Comparison of ENCODE assay signal across 20 mouse cellular contexts in the genomic region with DNA sequence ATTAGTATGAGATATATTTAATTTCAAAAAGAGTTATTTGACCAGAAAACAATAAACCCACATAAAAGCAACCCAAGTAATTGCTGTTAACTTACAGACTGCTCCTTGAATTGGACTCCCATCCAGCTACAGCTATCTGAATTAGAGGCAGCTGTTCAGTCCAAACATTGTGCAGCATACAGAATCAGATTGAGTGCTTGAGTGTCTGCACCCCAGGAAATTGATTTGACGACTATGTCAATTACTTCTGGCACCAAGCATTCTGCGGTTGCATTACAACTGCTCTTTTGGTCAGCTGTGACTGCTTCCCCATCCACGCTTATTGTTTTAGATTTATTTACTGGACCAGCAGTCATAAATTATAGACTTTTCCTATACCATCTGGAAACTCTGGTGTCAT.
DNase-seq lines count a peak whose midpoint lies in the region; ATAC-seq and TF ChIP-seq lines count a peak whose summit lies in the region.
"Had no signal": no experiment of that assay in that cellular context is flagged by ENCODE, and none has a peak within 500 bp of the region (broad histone marks: within the 10 kb centered on the region; RNA-seq: fewer than 3 reads in every experiment).

No protein-coding gene starts in this region.

- TF ChIP-seq POLR2A in brain, embryonic 14.5 days (IDR thresholded peaks at IDR 0.05; ENCODE audit: borderline replicate concordance, extremely low read depth, insufficient read depth, insufficient read length, poor library complexity, severe bottlenecking), result no peak

- no peak overlapping the region for H3K4me2 ChIP-seq in embryonic facial prominence, embryonic 11.5 days (ENCODE audit: low read depth, low read length)
- H3K4me2 ChIP-seq in hindbrain, embryonic 14.5 days (replicated peaks), result no peak overlapping the region
- H3K4me2 ChIP-seq in hindbrain, embryonic 16.5 days (ENCODE audit: low read length), result no peak overlapping the region
- no peak overlapping the region for H3K4me2 ChIP-seq in neural tube, embryonic 13.5 days
- H3K4me2 ChIP-seq: heart, embryonic 11.5 days; lung, embryonic 14.5 days had no signal

- H3K36me3 ChIP-seq in embryonic facial prominence, embryonic 11.5 days (replicated peaks; ENCODE audit: control insufficient read depth, insufficient read depth, low read depth, low read length), result no peaks in the 10 kb centered on the region
- no peaks in the 10 kb centered on the region for H3K36me3 ChIP-seq in embryonic facial prominence, embryonic 10.5 days (replicated peaks)
- no peaks in the 10 kb centered on the region for H3K36me3 ChIP-seq in hindbrain, embryonic 14.5 days (replicated peaks; ENCODE audit: control insufficient read depth, insufficient read depth)
- no peaks in the 10 kb centered on the region for H3K36me3 ChIP-seq in hindbrain, embryonic 16.5 days (ENCODE audit: control insufficient read depth, insufficient read depth, low read length)
- no peaks in the 10 kb centered on the region for H3K36me3 ChIP-seq in neural tube, embryonic 13.5 days
- H3K36me3 ChIP-seq: forebrain, embryonic 10.5 days had no signal

- H3K27me3 ChIP-seq in embryonic facial prominence, embryonic 11.5 days (ENCODE audit: control insufficient read depth, insufficient read depth, low read length), result no peaks in the 10 kb centered on the region
- no peaks in the 10 kb centered on the region for H3K27me3 ChIP-seq in embryonic facial prominence, embryonic 10.5 days (replicated peaks; ENCODE audit: low read depth, poor library complexity, severe bottlenecking)
- no peaks in the 10 kb centered on the region for H3K27me3 ChIP-seq in hindbrain, embryonic 14.5 days (ENCODE audit: control insufficient read depth, insufficient read depth, low read length)
- no peaks in the 10 kb centered on the region for H3K27me3 ChIP-seq in hindbrain, embryonic 16.5 days (replicated peaks; ENCODE audit: control insufficient read depth, insufficient read depth, low read length)
- no peaks in the 10 kb centered on the region for H3K27me3 ChIP-seq in neural tube, embryonic 13.5 days

- H3K4me1 ChIP-seq in embryonic facial prominence, embryonic 11.5 days (ENCODE audit: control insufficient read depth, insufficient read depth, low read length), result no peaks in the 10 kb centered on the region
- no peaks in the 10 kb centered on the region for H3K4me1 ChIP-seq in embryonic facial prominence, embryonic 10.5 days
- no peaks in the 10 kb centered on the region for H3K4me1 ChIP-seq in hindbrain, embryonic 14.5 days (replicated peaks; ENCODE audit: control insufficient read depth, insufficient read depth, low read length)
- H3K4me1 ChIP-seq in hindbrain, embryonic 16.5 days (ENCODE audit: control insufficient read depth, insufficient read depth, low read depth, low read length), result no peaks in the 10 kb centered on the region
- H3K4me1 ChIP-seq in neural tube, embryonic 13.5 days (replicated peaks), result no peaks in the 10 kb centered on the region
- H3K4me1 ChIP-seq: forebrain, embryonic 10.5 days had no signal

- TF ChIP-seq CTCF in brain, embryonic 14.5 days (IDR thresholded peaks at IDR 0.05; ENCODE audit: borderline replicate concordance, extremely low read depth, insufficient read depth, insufficient read length), result no peak

- H3K9me3 ChIP-seq in embryonic facial prominence, embryonic 11.5 days (replicated peaks; ENCODE audit: control insufficient read depth, low read length), result no peaks in the 10 kb centered on the region
- no peaks in the 10 kb centered on the region for H3K9me3 ChIP-seq in embryonic facial prominence, embryonic 10.5 days
- no peaks in the 10 kb centered on the region for H3K9me3 ChIP-seq in hindbrain, embryonic 14.5 days (ENCODE audit: control insufficient read depth, low read length)
- H3K9me3 ChIP-seq in hindbrain, embryonic 16.5 days (ENCODE audit: control insufficient read depth, low read length), result no peaks in the 10 kb centered on the region
- H3K9me3 ChIP-seq in neural tube, embryonic 13.5 days, result no peaks in the 10 kb centered on the region
- H3K9me3 ChIP-seq: forebrain, embryonic 10.5 days had no signal

- no peak for ATAC-seq in embryonic facial prominence, embryonic 11.5 days (replicated peaks; ENCODE audit: insufficient number of reproducible peaks, low FRiP score, low TSS enrichment, low read depth)
- ATAC-seq in hindbrain, embryonic 14.5 days (ENCODE audit: low FRiP score), result no peak
- no peak for ATAC-seq in hindbrain, embryonic 16.5 days
- ATAC-seq in neural tube, embryonic 13.5 days (ENCODE audit: low read depth), result peak; percentile 59
- ATAC-seq: activated CD4-positive, CD25-positive, alpha-beta regulatory T cell, adult 4 months had no signal

- WGBS in embryonic facial prominence, embryonic 11.5 days, result 76% methylated on average over 3 of the region's 3 CpGs
- WGBS in embryonic facial prominence, embryonic 10.5 days, result 77% methylated on average over 3 of the region's 3 CpGs
- WGBS in hindbrain, embryonic 14.5 days, result 40% methylated on average over 3 of the region's 3 CpGs
- WGBS in hindbrain, embryonic 16.5 days, result 49% methylated on average over 3 of the region's 3 CpGs
- 20% methylated on average over 3 of the region's 3 CpGs for WGBS in neural tube, embryonic 13.5 days

- peak; percentile 3 for DNase-seq in embryonic facial prominence, embryonic 11.5 days (ENCODE audit: low spot score)
- DNase-seq in embryonic facial prominence, embryonic 10.5 days (ENCODE audit: low spot score), result no peak
- DNase-seq in hindbrain, embryonic 14.5 days (ENCODE audit: low spot score), result peak; percentile 21
- peak; percentile 60 for DNase-seq in brain, embryonic 14.5 days (ENCODE audit: low read depth)
- no peak for DNase-seq in spleen, postnatal 10 days (ENCODE audit: low spot score in 2 of 2)
- no peak for DNase-seq in spleen, adult 12 weeks (ENCODE audit: low spot score)
- DNase-seq: adrenal gland, adult 8-10 months; cerebellum, adult 8-10 months; kidney, adult 2 months; lung, embryonic 14.5 days; right cerebral cortex, adult 18-20 months had no signal

- H3K9ac ChIP-seq in embryonic facial prominence, embryonic 11.5 days (replicated peaks; ENCODE audit: low read length), result no peak overlapping the region
- no peak overlapping the region for H3K9ac ChIP-seq in hindbrain, embryonic 14.5 days
- no peak overlapping the region for H3K9ac ChIP-seq in hindbrain, embryonic 16.5 days (ENCODE audit: low read depth, low read length)
- no peak overlapping the region for H3K9ac ChIP-seq in neural tube, embryonic 13.5 days
- H3K9ac ChIP-seq: liver, embryonic 14.5 days; lung, embryonic 14.5 days had no signal

- H3K4me3 ChIP-seq in embryonic facial prominence, embryonic 11.5 days (ENCODE audit: low read depth, low read length), result no peak overlapping the region
- no peak overlapping the region for H3K4me3 ChIP-seq in embryonic facial prominence, embryonic 10.5 days
- no peak overlapping the region for H3K4me3 ChIP-seq in hindbrain, embryonic 14.5 days (replicated peaks; ENCODE audit: low read length)
- no peak overlapping the region for H3K4me3 ChIP-seq in hindbrain, embryonic 16.5 days (ENCODE audit: low read length)
- H3K4me3 ChIP-seq in neural tube, embryonic 13.5 days, result no peak overlapping the region
- H3K4me3 ChIP-seq: forebrain, embryonic 10.5 days; left cerebral cortex, adult 2 months; myocyte had no signal

- H3K27ac ChIP-seq in embryonic facial prominence, embryonic 11.5 days (replicated peaks; ENCODE audit: low read depth, low read length), result no peak overlapping the region
- H3K27ac ChIP-seq in embryonic facial prominence, embryonic 10.5 days (replicated peaks), result no peak overlapping the region
- no peak overlapping the region for H3K27ac ChIP-seq in hindbrain, embryonic 14.5 days
- H3K27ac ChIP-seq in hindbrain, embryonic 16.5 days (ENCODE audit: low read depth, low read length), result no peak overlapping the region
- no peak overlapping the region for H3K27ac ChIP-seq in neural tube, embryonic 13.5 days (replicated peaks)
- H3K27ac ChIP-seq: forebrain, embryonic 10.5 days; kidney, postnatal 0 days; left cerebral cortex, adult 2 months; liver, embryonic 14.5 days had no signal

Comparison
In these comparisons a context has a peak if more than half of its experiments do, and no peak if none do; other contexts are left out.
1. DNase-seq: peak in embryonic facial prominence, embryonic 11.5 days (single experiment), hindbrain, embryonic 14.5 days (single experiment) and brain, embryonic 14.5 days (single experiment); none in embryonic facial prominence, embryonic 10.5 days (single experiment), spleen, postnatal 10 days (0 of 2) and spleen, adult 12 weeks (single experiment).